Mouse (Mus musculus): ENCODE measurements around the gene Calcoco2.

DNA sequence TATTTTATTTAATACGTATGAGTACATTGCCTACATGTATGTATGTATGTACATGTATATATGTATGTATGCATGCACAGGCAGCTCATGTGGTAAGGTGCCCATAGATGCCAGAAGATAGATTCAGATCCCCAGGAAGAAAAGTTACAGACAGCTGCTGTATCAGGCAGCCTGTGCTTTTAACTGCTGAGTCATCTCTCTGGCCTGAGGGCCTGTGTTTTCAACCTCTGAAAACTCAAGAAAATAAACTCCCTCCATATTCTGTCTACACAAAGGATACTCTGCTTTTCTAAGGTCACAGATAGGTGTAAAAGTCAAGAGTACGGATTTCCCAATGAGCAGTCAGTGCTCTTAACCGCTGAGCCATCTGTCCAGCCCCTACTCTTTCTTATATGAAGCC, 60.9 kb downstream of the Calcoco2 start:
- TF ChIP-seq CTCF (IDR thresholded peaks at IDR 0.05; ENCODE audit: low read depth, low read length) (no peak), POLR2A (IDR thresholded peaks at IDR 0.05; ENCODE audit: borderline replicate concordance, low read depth, low read length) (no peak)
